Mouse (Mus musculus): ENCODE measurements around the gene Kif27.

GRCm38 (mm10) chr13:58275599-58275998 lies 83.3 kb downstream of the Kif27 start, which contains the start of gene Gkap1:
- TF ChIP-seq POLR2A (IDR thresholded peaks at IDR 0.05; ENCODE audit: low read depth, low read length) (no peak), CTCF (IDR thresholded peaks at IDR 0.05; ENCODE audit: extremely low read depth, insufficient read length, insufficient replicate concordance, low read depth, low read length) (no peak)
